Mouse (Mus musculus): Measurements from ENCODE around the gene Cd151. TPM values are rescaled to one million over a fixed set of nuclear protein-coding genes. Genes with fewer than 3 reads are reported as not detected.
A peak's percentile ranks its signal among the peaks of the same experiment; 100 is the strongest.

The Cd151 gene
- polyA plus RNA-seq, 1 experiment from 2014 or later = 35.7 TPM

DNA sequence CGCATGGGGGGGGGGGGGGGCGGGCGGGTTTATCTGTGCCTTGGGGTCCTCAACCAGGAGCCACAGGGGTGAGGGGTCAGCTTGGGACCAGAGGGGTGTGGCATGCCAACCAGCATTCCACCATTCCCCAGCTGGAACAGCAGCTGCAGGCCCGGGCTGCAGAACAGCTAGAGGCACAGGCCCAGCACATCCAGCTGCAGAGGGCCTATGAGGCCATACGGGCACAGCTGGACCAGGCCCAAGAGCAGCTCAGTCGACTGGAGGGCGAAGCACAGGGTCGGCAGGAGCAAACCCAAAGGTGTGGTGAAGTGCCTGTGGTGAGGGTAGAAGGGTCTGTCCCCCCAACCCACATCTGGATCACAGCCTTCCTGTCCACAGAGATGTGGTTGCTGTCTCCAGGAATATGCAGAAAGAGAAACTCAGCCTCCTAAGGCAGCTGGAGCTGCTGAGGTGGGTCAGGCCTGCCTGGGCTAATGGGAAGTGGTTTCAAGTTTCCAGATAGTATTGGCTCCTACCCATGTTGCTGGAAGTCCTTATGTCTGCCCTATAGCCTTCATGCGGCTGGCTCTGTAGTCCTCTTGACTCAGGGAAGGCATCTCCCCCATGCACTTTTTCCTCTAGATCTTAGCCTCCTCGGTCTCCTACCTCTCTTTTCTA, 1.7 kb upstream of the Cd151 start:
- ATAC-seq (ENCODE audit: insufficient number of reproducible peaks, low FRiP score, low TSS enrichment, low read depth) = no peak
- no peak overlapping the region for H3K9ac ChIP-seq (ENCODE audit: low read length)
- H3K4me3 ChIP-seq (ENCODE audit: low read depth, low read length) = no peak overlapping the region

DNA sequence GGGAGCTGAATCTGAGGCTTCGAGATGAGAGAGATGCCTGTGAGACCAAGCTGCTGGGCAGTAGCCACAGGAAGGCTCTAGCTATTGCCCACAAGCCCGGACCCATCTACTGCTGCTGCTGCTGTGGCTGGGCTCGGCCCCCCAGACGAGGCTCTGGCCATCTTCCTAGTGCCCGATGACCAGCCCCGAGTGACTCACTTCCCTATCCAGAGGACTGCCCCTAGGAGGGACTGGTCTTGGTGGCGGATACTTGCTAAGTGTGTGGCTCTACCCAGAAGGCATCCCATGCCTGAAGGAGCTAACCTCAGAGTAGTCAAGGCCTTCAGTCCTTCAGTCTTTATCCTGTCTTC, 1.2 kb upstream of the Cd151 start:
- no peak for ATAC-seq (ENCODE audit: insufficient number of reproducible peaks, low FRiP score, low TSS enrichment, low read depth)

More for the DNA sequence above, 1.7 kb upstream of the Cd151 start:
- peak overlapping the region; percentile 47; the same call in 1 of the 2 replicates for H3K4me2 ChIP-seq (ENCODE audit: low read depth, severe bottlenecking)
- H3K9me3 ChIP-seq (ENCODE audit: control insufficient read depth, low read length) = no peaks in the 10 kb centered on the region
- H3K27ac ChIP-seq (replicated peaks; ENCODE audit: low read depth, low read length) = no peak overlapping the region
- peaks cover 40% of the 10 kb centered on the region for H3K4me1 ChIP-seq (ENCODE audit: control insufficient read depth, insufficient read depth, low read length)
- 31% methylated on average over 9 of the region's 10 CpGs for WGBS
- peak; percentile 39 for DNase-seq (ENCODE audit: low spot score)
- H3K27me3 ChIP-seq (ENCODE audit: control insufficient read depth, insufficient read depth, low read length) = peaks cover 39% of the 10 kb centered on the region
- peaks cover 11% of the 10 kb centered on the region for H3K36me3 ChIP-seq (ENCODE audit: control insufficient read depth, insufficient read depth, low read length)

DNA sequence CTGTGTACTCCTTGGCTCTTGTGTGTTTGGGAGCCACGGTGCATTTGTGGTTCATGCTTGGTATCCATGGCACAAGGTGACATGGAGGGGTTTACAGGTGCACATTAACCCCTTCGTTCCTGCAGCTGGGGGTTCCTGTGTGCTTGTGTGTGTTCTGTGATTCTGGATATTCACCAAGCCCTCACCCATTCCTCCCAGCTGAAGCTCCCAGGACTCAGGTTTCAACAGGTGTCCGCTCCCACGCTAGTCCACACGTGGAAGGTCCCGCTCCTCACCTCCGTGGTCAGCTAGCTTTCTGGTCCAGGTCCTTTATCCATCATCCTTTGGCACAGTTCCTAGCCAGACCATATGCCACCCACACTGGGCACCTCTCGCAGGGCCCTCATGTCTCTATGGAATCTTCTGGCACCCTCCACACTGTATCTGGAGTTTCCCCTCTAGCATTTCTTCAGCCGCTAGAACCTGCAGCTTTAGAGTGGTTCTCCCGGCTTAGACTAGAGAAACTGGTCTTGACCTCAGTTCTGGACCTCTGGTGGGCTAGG, 514 bp upstream of the Cd151 start:
- ATAC-seq (ENCODE audit: insufficient number of reproducible peaks, low FRiP score, low TSS enrichment, low read depth) (no peak), DNase-seq (ENCODE audit: low spot score) (no peak)
- peaks cover 29% of the 10 kb centered on the region for H3K27me3 ChIP-seq (ENCODE audit: control insufficient read depth, insufficient read depth, low read length)
- H3K36me3 ChIP-seq (ENCODE audit: control insufficient read depth, insufficient read depth, low read length) = peaks cover 22% of the 10 kb centered on the region
- no peak overlapping the region; the same call in 1 of the 2 replicates for H3K27ac ChIP-seq (replicated peaks; ENCODE audit: low read depth, low read length)
- peaks cover 39% of the 10 kb centered on the region for H3K4me1 ChIP-seq (ENCODE audit: control insufficient read depth, insufficient read depth, low read length)
- peak overlapping the region; percentile 55 for H3K9ac ChIP-seq (ENCODE audit: low read length)
- no peaks in the 10 kb centered on the region for H3K9me3 ChIP-seq (ENCODE audit: control insufficient read depth, low read length)
- 60% methylated on average over 10 of the region's 10 CpGs for WGBS
- H3K4me2 ChIP-seq (ENCODE audit: low read depth, severe bottlenecking) = peak overlapping the region; percentile 78
- peak overlapping the region; percentile 60 for H3K4me3 ChIP-seq (ENCODE audit: low read depth, low read length)

More for the DNA sequence above, 1.2 kb upstream of the Cd151 start:
- Histone ChIP-seq H3K4me3 (ENCODE audit: low read depth, low read length) (no peak overlapping the region), H3K9ac (ENCODE audit: low read length) (no peak overlapping the region), H3K9me3 (ENCODE audit: control insufficient read depth, low read length) (no peaks in the 10 kb centered on the region), H3K27ac (replicated peaks; ENCODE audit: low read depth, low read length) (no peak overlapping the region), H3K36me3 (ENCODE audit: control insufficient read depth, insufficient read depth, low read length) (peaks cover 16% of the 10 kb centered on the region), H3K4me1 (ENCODE audit: control insufficient read depth, insufficient read depth, low read length) (peaks cover 40% of the 10 kb centered on the region), H3K4me2 (ENCODE audit: low read depth, severe bottlenecking) (no peak overlapping the region), H3K27me3 (ENCODE audit: control insufficient read depth, insufficient read depth, low read length) (peaks cover 35% of the 10 kb centered on the region)
- DNase-seq (ENCODE audit: low spot score) = no peak
- 79% methylated on average over 7 of the region's 7 CpGs for WGBS

DNA sequence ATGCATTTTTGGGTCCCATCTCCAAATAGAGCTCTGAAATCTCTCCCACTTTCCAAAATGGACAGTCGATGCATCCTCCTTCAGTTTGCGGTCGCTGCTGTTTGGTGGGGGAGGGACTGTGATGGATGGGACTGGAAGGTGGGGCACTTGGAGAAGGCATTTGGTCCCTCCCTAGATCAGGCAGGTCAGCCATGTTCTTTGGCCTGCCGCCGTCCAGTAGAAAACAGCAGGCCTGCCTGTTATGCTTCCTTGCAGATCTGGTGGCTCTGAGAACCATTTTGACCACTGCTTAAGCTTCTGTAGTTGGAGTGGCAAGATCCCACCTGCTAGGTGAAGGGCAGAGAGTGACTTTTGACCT, 951 bp downstream of the Cd151 start:
- Histone ChIP-seq H3K27ac (replicated peaks; ENCODE audit: low read depth, low read length) (peak overlapping the region; percentile 56; the same call in 1 of the 2 replicates), H3K27me3 (ENCODE audit: control insufficient read depth, insufficient read depth, low read length) (peaks cover 18% of the 10 kb centered on the region), H3K4me3 (ENCODE audit: low read depth, low read length) (peak overlapping the region; percentile 60), H3K9me3 (ENCODE audit: control insufficient read depth, low read length) (no peaks in the 10 kb centered on the region), H3K4me2 (ENCODE audit: low read depth, severe bottlenecking) (peak overlapping the region; percentile 78), H3K9ac (ENCODE audit: low read length) (peak overlapping the region; percentile 55), H3K36me3 (ENCODE audit: control insufficient read depth, insufficient read depth, low read length) (peaks cover 30% of the 10 kb centered on the region), H3K4me1 (ENCODE audit: control insufficient read depth, insufficient read depth, low read length) (peaks cover 29% of the 10 kb centered on the region)
- no peak for DNase-seq (ENCODE audit: low spot score)
- WGBS = 17% methylated on average over 5 of the region's 5 CpGs
- no peak for ATAC-seq (ENCODE audit: insufficient number of reproducible peaks, low FRiP score, low TSS enrichment, low read depth)

DNA sequence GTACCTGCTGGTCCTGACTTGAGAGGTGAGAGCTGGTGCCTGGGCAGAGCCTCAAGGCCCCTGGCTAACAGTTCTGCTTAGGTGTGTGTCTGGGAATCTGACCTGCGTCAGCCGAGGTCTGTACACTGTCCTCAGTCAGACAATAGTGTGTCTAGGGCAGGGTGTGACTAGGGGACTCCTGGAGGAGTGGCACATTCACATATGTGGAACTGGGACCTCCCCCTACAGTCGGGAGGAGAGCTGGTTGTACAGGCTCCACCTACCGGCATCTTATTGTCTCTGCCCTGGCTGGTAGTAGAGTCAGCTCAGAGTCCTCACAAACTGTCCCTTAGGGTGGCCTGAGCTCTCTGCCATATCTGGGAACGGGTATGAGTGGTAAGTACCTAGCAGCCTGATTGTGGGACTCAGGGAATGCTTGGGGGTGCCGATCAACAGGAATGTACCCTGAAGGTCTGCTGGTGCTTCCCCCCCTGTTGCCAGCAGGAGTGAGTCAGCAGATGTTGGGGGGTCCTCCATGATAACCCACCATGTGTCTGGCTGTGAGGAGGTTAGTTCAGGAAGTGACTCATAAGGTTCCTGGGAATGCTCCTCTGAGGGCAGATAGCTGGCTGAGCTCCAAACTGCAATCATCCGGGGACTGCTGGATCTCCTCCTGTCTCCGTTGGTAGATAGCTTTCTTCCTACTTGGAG, 1.5 kb downstream of the Cd151 start:
- H3K4me1 ChIP-seq (ENCODE audit: control insufficient read depth, insufficient read depth, low read length) = peaks cover 28% of the 10 kb centered on the region
- H3K4me3 ChIP-seq (ENCODE audit: low read depth, low read length) = peak overlapping the region; percentile 60
- H3K36me3 ChIP-seq (ENCODE audit: control insufficient read depth, insufficient read depth, low read length) = peaks cover 30% of the 10 kb centered on the region
- peak; percentile 61 for ATAC-seq (ENCODE audit: insufficient number of reproducible peaks, low FRiP score, low TSS enrichment, low read depth)
- peak overlapping the region; percentile 55 for H3K9ac ChIP-seq (ENCODE audit: low read length)
- 27% methylated on average over 8 of the region's 8 CpGs for WGBS
- peak overlapping the region; percentile 78 for H3K4me2 ChIP-seq (ENCODE audit: low read depth, severe bottlenecking)
- peak; percentile 63 for DNase-seq (ENCODE audit: low spot score)
- peak overlapping the region; percentile 56; the same call in 1 of the 2 replicates for H3K27ac ChIP-seq (replicated peaks; ENCODE audit: low read depth, low read length)
- peaks cover 13% of the 10 kb centered on the region for H3K27me3 ChIP-seq (ENCODE audit: control insufficient read depth, insufficient read depth, low read length)
- no peaks in the 10 kb centered on the region for H3K9me3 ChIP-seq (ENCODE audit: control insufficient read depth, low read length)

DNA sequence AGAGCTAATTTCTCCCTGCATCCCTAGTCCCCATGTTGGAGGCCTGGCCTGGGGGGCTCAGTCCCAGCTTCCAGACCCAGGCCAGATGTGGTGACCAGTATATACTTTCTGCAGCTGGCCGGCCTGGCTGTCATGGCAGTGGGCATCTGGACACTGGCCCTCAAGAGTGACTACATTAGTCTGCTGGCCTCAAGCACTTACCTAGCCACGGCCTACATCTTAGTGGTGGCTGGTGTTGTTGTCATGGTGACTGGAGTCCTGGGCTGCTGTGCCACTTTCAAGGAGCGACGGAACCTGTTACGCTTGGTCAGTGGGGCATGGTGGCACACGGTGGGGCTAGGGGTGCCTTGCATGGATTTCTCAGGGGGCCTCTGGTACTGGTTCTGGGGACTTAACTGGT, 2.2 kb downstream of the Cd151 start:
- no peaks in the 10 kb centered on the region for H3K9me3 ChIP-seq (ENCODE audit: control insufficient read depth, low read length)
- peaks cover 33% of the 10 kb centered on the region for H3K4me1 ChIP-seq (ENCODE audit: control insufficient read depth, insufficient read depth, low read length)
- no peak overlapping the region for H3K27ac ChIP-seq (replicated peaks; ENCODE audit: low read depth, low read length)
- DNase-seq (ENCODE audit: low spot score) = no peak
- peaks cover 6% of the 10 kb centered on the region for H3K27me3 ChIP-seq (ENCODE audit: control insufficient read depth, insufficient read depth, low read length)
- peak overlapping the region; percentile 55 for H3K9ac ChIP-seq (ENCODE audit: low read length)
- H3K36me3 ChIP-seq (ENCODE audit: control insufficient read depth, insufficient read depth, low read length) = peaks cover 30% of the 10 kb centered on the region
- peak overlapping the region; percentile 78; the same call in 1 of the 2 replicates for H3K4me2 ChIP-seq (ENCODE audit: low read depth, severe bottlenecking)
- WGBS = 89% methylated on average over 6 of the region's 6 CpGs
- H3K4me3 ChIP-seq (ENCODE audit: low read depth, low read length) = no peak overlapping the region
- ATAC-seq (ENCODE audit: insufficient number of reproducible peaks, low FRiP score, low TSS enrichment, low read depth) = no peak

DNA sequence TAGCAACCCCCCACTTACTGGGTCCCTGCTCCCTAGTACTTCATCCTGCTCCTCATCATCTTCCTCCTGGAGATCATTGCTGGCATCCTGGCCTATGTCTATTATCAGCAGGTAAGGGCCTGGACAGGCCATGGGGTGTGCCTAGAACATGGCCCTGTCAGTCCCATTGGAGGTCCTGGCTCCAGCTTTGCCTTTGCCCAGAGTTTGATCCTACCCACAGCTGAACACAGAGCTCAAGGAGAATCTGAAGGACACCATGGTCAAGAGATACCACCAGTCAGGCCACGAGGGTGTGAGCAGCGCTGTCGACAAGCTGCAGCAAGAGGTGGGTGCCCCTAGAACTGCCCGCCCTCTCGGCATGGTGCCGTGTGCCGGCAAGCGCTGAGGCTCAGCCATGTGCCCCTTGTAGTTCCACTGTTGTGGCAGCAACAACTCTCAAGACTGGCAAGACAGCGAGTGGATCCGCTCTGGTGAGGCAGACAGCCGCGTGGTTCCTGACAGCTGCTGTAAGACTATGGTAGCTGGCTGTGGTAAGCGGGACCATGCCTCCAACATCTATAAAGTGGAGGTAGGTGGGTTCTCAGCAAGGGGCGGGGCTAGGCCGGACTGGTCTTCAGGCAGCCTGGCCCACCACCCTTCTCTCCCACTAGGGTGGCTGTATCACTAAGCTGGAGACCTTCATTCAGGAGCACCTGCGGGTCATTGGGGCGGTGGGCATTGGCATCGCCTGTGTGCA, 2.9 kb downstream of the Cd151 start:
- H3K9me3 ChIP-seq (ENCODE audit: control insufficient read depth, low read length) = no peaks in the 10 kb centered on the region
- H3K27me3 ChIP-seq (ENCODE audit: control insufficient read depth, insufficient read depth, low read length) = peaks cover under 1% of the 10 kb centered on the region; the same call in 1 of the 2 replicates
- no peak overlapping the region for H3K4me2 ChIP-seq (ENCODE audit: low read depth, severe bottlenecking)
- H3K36me3 ChIP-seq (ENCODE audit: control insufficient read depth, insufficient read depth, low read length) = peaks cover 30% of the 10 kb centered on the region
- no peak overlapping the region for H3K4me3 ChIP-seq (ENCODE audit: low read depth, low read length)
- DNase-seq (ENCODE audit: low spot score) (no peak), ATAC-seq (ENCODE audit: insufficient number of reproducible peaks, low FRiP score, low TSS enrichment, low read depth) (no peak)
- no peak overlapping the region for H3K27ac ChIP-seq (replicated peaks; ENCODE audit: low read depth, low read length)
- no peak overlapping the region for H3K9ac ChIP-seq (ENCODE audit: low read length)
- peaks cover 30% of the 10 kb centered on the region for H3K4me1 ChIP-seq (ENCODE audit: control insufficient read depth, insufficient read depth, low read length)
- 87% methylated on average over 18 of the region's 18 CpGs for WGBS

DNA sequence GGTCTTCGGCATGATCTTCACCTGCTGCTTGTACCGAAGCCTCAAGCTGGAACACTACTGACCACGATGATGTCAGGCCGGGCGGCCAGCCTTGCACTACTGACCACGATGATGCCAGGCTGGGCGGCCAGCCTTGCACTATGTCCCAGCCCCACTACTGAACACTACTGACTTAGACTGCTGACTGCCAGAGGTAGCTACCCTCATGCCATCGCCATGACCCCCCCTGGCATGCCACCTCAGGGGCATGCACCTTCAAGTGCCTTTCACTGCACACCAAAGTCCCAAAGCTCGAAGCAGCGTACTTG, 3.4 kb downstream of the Cd151 start:
- H3K4me3 ChIP-seq (ENCODE audit: low read depth, low read length) = no peak overlapping the region
- peaks cover 30% of the 10 kb centered on the region for H3K36me3 ChIP-seq (ENCODE audit: control insufficient read depth, insufficient read depth, low read length)
- no peak overlapping the region for H3K4me2 ChIP-seq (ENCODE audit: low read depth, severe bottlenecking)
- no peak overlapping the region for H3K27ac ChIP-seq (replicated peaks; ENCODE audit: low read depth, low read length)
- H3K27me3 ChIP-seq (ENCODE audit: control insufficient read depth, insufficient read depth, low read length) = no peaks in the 10 kb centered on the region
- no peaks in the 10 kb centered on the region for H3K9me3 ChIP-seq (ENCODE audit: control insufficient read depth, low read length)
- DNase-seq (ENCODE audit: low spot score) (no peak), ATAC-seq (ENCODE audit: insufficient number of reproducible peaks, low FRiP score, low TSS enrichment, low read depth) (no peak)
- peaks cover 27% of the 10 kb centered on the region for H3K4me1 ChIP-seq (ENCODE audit: control insufficient read depth, insufficient read depth, low read length)
- WGBS = 93% methylated on average over 10 of the region's 10 CpGs
- no peak overlapping the region for H3K9ac ChIP-seq (ENCODE audit: low read length)
